ENCODE assay signal across 8 mouse cellular contexts in the genomic region with DNA sequence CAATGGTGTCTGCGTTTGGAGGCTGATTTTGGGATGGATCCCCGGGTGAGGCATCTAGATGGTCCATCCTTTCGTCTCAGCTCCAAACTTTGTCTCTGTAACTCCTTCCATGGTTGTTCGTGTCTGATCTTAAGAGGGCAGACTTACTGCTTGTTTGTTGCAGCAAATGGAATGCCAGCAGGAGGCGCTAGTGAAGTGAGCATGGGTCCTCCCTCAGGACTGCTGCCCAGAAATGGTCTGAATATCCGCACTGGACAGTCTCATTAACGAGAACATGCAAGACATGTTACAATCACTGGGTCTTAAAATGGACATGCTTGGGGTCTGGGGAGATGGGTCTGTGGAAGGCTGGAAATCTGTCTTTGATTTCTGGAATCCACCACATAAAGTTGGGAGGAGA. TPM values are rescaled to one million over a fixed set of nuclear protein-coding genes. Genes with fewer than 3 reads are reported as not detected.
DNase-seq lines count a peak whose midpoint lies in the region; TF ChIP-seq lines count a peak whose summit lies in the region.
"Had no signal": no experiment of that assay in that cellular context is flagged by ENCODE, and none has a peak within 500 bp of the region (broad histone marks: within the 10 kb centered on the region; RNA-seq: fewer than 3 reads in every experiment).

No protein-coding gene starts in this region.

- H3K4me3 ChIP-seq in CH12.LX (replicated peaks in 1 of 3; ENCODE audit: low read depth in 2 of 3, low read length in 2 of 3, poor library complexity in 1 of 3), result no peak overlapping the region
- H3K4me3 ChIP-seq: hindbrain, embryonic 15.5 days had no signal

- in situ Hi-C loops in CH12.LX (cut with MboI; ENCODE audit: low pct_ligation_motif_present, low pct_unique_long_range_greater_than_20kb, low sequenced_read_pairs), result no loop called here

- TF ChIP-seq CTCF in CH12.LX (conservative IDR thresholded peaks at IDR 0.05 in 1 of 2, IDR thresholded peaks at IDR 0.05 in 1 of 2; ENCODE audit: low read depth in 2 of 2, low read length in 2 of 2), result peak; percentile 59 to 86

- no peak overlapping the region for H3K9ac ChIP-seq in CH12.LX (ENCODE audit: insufficient read depth, low read depth)
- H3K9ac ChIP-seq: hindbrain, embryonic 15.5 days had no signal

- DNase-seq in CH12.LX (ENCODE audit: extremely low read depth), result peak; percentile 39
- peak; percentile 41 for DNase-seq in Muller cell, postnatal 12 days (ENCODE audit: inconsistent ontology term)
- peak; percentile 92 to 96 for DNase-seq in cerebellum, postnatal 14 days
- DNase-seq in heart, adult 18-20 months, result peak; percentile 90 to 99
- DNase-seq in layer of hippocampus, adult 11-12 months (ENCODE audit: low spot score), result peak; percentile 92
- DNase-seq in lung, postnatal 10 days, result peak; percentile 94
- peak; percentile 48 for DNase-seq in telencephalon, adult 2 months (ENCODE audit: low read depth, low spot score)

- H3K4me2 ChIP-seq in CH12.LX (ENCODE audit: insufficient read depth, low read depth, poor library complexity, severe bottlenecking), result no peak overlapping the region
- H3K4me2 ChIP-seq: hindbrain, embryonic 15.5 days had no signal

- no peaks in the 10 kb centered on the region for H3K36me3 ChIP-seq in CH12.LX (replicated peaks in 1 of 2; ENCODE audit: control insufficient read depth in 1 of 2, insufficient read depth in 1 of 2, low read length in 1 of 2)
- H3K36me3 ChIP-seq: hindbrain, embryonic 15.5 days had no signal

- TF ChIP-seq EP300 in CH12.LX (IDR thresholded peaks at IDR 0.05; ENCODE audit: low read length), result no peak

- TF ChIP-seq POLR2A in CH12.LX (IDR thresholded peaks at IDR 0.05; ENCODE audit: low read depth, low read length), result no peak

- no peaks in the 10 kb centered on the region for H3K79me2 ChIP-seq in CH12.LX (replicated peaks; ENCODE audit: control insufficient read depth, extremely low read depth, insufficient read depth, poor library complexity, severe bottlenecking)

- TF ChIP-seq RAD21 in CH12.LX (IDR thresholded peaks at IDR 0.05; ENCODE audit: low read depth, low read length), result peak; percentile 64

- dilution Hi-C loops in CH12.LX (cut with MboI; ENCODE audit: extremely low pct_ligation_motif_present, extremely low pct_unique_long_range_greater_than_20kb, low sequenced_read_pairs), result no loop called here

- H3K27ac ChIP-seq in CH12.LX (ENCODE audit: insufficient read depth, low read depth), result no peak overlapping the region
- H3K27ac ChIP-seq: hindbrain, embryonic 15.5 days had no signal

- H3K4me1 ChIP-seq in CH12.LX (ENCODE audit: control insufficient read depth in 1 of 2, insufficient read depth in 2 of 2), result no peaks in the 10 kb centered on the region

- no peaks in the 10 kb centered on the region for H3K9me3 ChIP-seq in CH12.LX (replicated peaks; ENCODE audit: low read length)
- H3K9me3 ChIP-seq: hindbrain, embryonic 15.5 days had no signal

- H3K27me3 ChIP-seq in CH12.LX (replicated peaks), result peaks cover 86% of the 10 kb centered on the region
- H3K27me3 ChIP-seq: hindbrain, embryonic 15.5 days had no signal

TF ChIP-seq in CH12.LX, 34 proteins besides CTCF, POLR2A, EP300 and RAD21:
- TF ChIP-seq SMC3 (IDR thresholded peaks at IDR 0.05; ENCODE audit: low read depth, low read length), result peak; percentile 81
- TF ChIP-seq ZMIZ1 (IDR thresholded peaks at IDR 0.05; ENCODE audit: low read depth, low read length), result no peak
TF ChIP-seq in CH12.LX: peak in this region for 1.

RNA-seq across cellular contexts. Expression of gene Klf15, which starts 12.2 kb away (rescaled TPM):
- total RNA-seq in CH12.LX (2012; rRNA removed) (not detected in 2 replicates), CH12.LX (2014; rRNA removed) (not detected in 2 replicates)
- polyA plus RNA-seq in CH12.LX (2012; ENCODE audit: insufficient read length, low read depth), result not detected in 2 replicates
- total RNA-seq in heart, adult 18-20 months (2021), result 10 to 100 TPM; 70.9 to 89.8 TPM

RNA-seq across cellular contexts. Expression of gene Cfap100, which starts 21.6 kb away (rescaled TPM):
- total RNA-seq in CH12.LX (2012; rRNA removed), result not detected in 2 replicates
- not detected in 2 replicates for total RNA-seq in CH12.LX (2014; rRNA removed)
- 0.10 TPM in 1 of 2 replicates, not detected in the other for polyA plus RNA-seq in CH12.LX (2012; ENCODE audit: insufficient read length, low read depth)
- under 1 TPM; 0.15 to 0.28 TPM for total RNA-seq in heart, adult 18-20 months (2021)

RNA-seq across cellular contexts. Expression of gene Aldh1l1, which starts 36.0 kb away (rescaled TPM):
- total RNA-seq in CH12.LX (2012; rRNA removed), result 0.08 and 0.13 TPM in 2 replicates
- 0.07 and 0.11 TPM in 2 replicates for total RNA-seq in CH12.LX (2014; rRNA removed)
- not detected in 2 replicates for polyA plus RNA-seq in CH12.LX (2012; ENCODE audit: insufficient read length, low read depth)
- 1 to 10 TPM; 1.7 to 4.9 TPM for total RNA-seq in heart, adult 18-20 months (2021)

Comparison
In these comparisons a context has a peak if more than half of its experiments do, and no peak if none do; other contexts are left out.
1. DNase-seq: peak in every context shown above with its lines; median percentile 94 in heart, adult 18-20 months; 94 in cerebellum, postnatal 14 days; 94 in lung, postnatal 10 days; 92 in layer of hippocampus, adult 11-12 months; 48 in telencephalon, adult 2 months; 41 in Muller cell, postnatal 12 days; 39 in CH12.LX.
2. RNA of gene Klf15, which starts 12.2 kb away (total RNA-seq): 70.9 to 89.8 TPM in heart, adult 18-20 months; not detected in CH12.LX; every median in the first group is over 10 times any median in the second.